Mouse (Mus musculus) embryonic facial prominence, embryonic 15.5 days (tissue): ENCODE data around the gene Axdnd1. TPM values are rescaled to one million over a fixed set of nuclear protein-coding genes. Genes with fewer than 3 reads are reported as not detected.
"Not testable (repeated sequence)": the region's sequence is repeated elsewhere in the genome, so short reads cannot be mapped to it uniquely, and the experiment has no call there.

ENCODE experiments used
- ATAC-seq: fragments of 200-750 bp; cut with Nextera tagmentation; 2 replicates; pipeline ENCODE4 v1.8.0; 2017; ENCODE audit warnings: low read depth, moderate TSS enrichment; ENCODE audit not compliant: insufficient number of reproducible peaks, low FRiP score, low TSS enrichment
- H3K27ac ChIP-seq: fragments of 300-500 bp; sonication (generic); replicated peaks from 2 replicates; pipeline ENCODE4 v1.5.1; 2015; ENCODE audit warnings: mild to moderate bottlenecking, inconsistent platforms
- H3K27me3 ChIP-seq: fragments of 300-500 bp; sonication (generic); 2 replicates; pipeline ENCODE4 v1.6.1; 2015; ENCODE audit warnings: inconsistent platforms
- H3K36me3 ChIP-seq: fragments of 300-500 bp; sonication (generic); 2 replicates; pipeline ENCODE4 v1.6.1; 2015; ENCODE audit warnings: mild to moderate bottlenecking, inconsistent platforms
- H3K4me1 ChIP-seq: fragments of 300-500 bp; sonication (generic); 2 replicates; pipeline ENCODE4 v1.6.1; 2015; ENCODE audit warnings: inconsistent platforms
- H3K4me2 ChIP-seq: fragments of 300-500 bp; sonication (generic); replicated peaks from 2 replicates; pipeline ENCODE4 v1.6.1; 2015; ENCODE audit warnings: mild to moderate bottlenecking, inconsistent platforms
- H3K4me3 ChIP-seq: fragments of 300-500 bp; sonication (generic); replicated peaks from 2 replicates; pipeline ENCODE4 v1.5.1; 2015; ENCODE audit warnings: mild to moderate bottlenecking, inconsistent platforms
- H3K9ac ChIP-seq: fragments of 300-500 bp; sonication (generic); 2 replicates; pipeline ENCODE4 v1.6.1; 2015; ENCODE audit warnings: inconsistent platforms
- H3K9me3 ChIP-seq: fragments of 300-500 bp; sonication (generic); replicated peaks from 2 replicates; pipeline ENCODE4 v1.6.1; 2016; ENCODE audit warnings: inconsistent platforms
- WGBS: fragments of 180-500 bp; shearing (Covaris S2); methylation state at CpG from one replicate; pipeline ENCODE4 v1.1.7; 2015; 5-methylcytosine and 5-hydroxymethylcytosine counted together
- polyA plus RNA-seq: library from polyadenylated mRNA; unstranded; fragments of >200 nt; fragmentation: Nextera tagmentation; extraction: Ambion mirVana; gene quantifications from 2 replicates; pipeline ENCODE4 v1.2.1, GENCODE M21; 2015

The Axdnd1 gene
- polyA plus RNA-seq, 1 experiment from 2014 or later: not detected

DNA sequence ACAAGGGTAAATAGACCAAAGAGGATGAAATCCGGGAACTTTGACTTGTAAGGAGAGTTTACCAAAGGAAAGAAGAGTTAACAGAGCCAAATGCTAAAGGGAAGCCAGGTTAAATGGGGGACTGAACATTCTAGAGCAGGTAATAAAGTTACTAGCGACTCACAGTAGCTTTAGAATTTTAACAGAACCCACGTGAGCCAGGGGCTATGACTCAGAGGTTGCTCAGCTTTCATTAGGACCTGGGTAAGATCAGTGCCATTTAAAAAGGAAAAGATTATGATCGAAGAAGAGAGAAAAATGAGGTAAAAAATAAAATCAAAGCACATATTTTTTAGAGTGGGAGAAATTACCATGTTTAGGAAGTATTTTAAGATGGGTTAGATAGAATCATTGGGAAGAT, 80.1 kb downstream of the Axdnd1 start:
- H3K27me3 ChIP-seq: no peaks in the 10 kb centered on the region
- no peaks in the 10 kb centered on the region for H3K4me1 ChIP-seq
- no peak for ATAC-seq
- H3K36me3 ChIP-seq: no peaks in the 10 kb centered on the region
- WGBS: 67% methylated on average over 4 of the region's 4 CpGs
- H3K9ac ChIP-seq: no peak overlapping the region
- H3K9me3 ChIP-seq: no peaks in the 10 kb centered on the region
- no peak overlapping the region for H3K27ac ChIP-seq
- H3K4me3 ChIP-seq: no peak overlapping the region
- no peak overlapping the region for H3K4me2 ChIP-seq

DNA sequence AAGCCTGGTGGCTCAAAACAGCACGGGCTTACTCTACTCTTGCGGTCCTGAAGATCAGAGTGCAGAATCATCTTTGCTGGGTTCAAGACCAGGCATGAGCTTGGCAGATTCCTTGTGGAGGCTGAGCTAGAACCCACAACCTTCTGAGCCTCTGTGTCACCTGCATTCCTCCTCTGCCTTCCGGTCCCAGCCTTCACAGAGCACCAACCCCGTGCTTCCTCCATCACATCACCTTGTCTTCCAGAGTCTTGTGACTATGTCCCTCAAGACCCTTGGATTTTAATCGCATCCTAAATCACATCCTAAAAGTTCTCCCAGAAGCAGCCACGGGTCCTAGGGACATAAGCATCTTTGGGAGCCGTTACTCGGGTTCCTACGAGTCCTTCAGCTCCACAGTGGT, 97.8 kb downstream of the Axdnd1 start:
- Histone ChIP-seq H3K9ac (no peak overlapping the region), H3K4me1 (no peaks in the 10 kb centered on the region), H3K27ac (no peak overlapping the region), H3K27me3 (no peaks in the 10 kb centered on the region), H3K4me2 (no peak overlapping the region), H3K36me3 (no peaks in the 10 kb centered on the region), H3K9me3 (no peaks in the 10 kb centered on the region), H3K4me3 (no peak overlapping the region)
- no peak for ATAC-seq
- WGBS: 87% methylated on average over 9 of the region's 9 CpGs

DNA sequence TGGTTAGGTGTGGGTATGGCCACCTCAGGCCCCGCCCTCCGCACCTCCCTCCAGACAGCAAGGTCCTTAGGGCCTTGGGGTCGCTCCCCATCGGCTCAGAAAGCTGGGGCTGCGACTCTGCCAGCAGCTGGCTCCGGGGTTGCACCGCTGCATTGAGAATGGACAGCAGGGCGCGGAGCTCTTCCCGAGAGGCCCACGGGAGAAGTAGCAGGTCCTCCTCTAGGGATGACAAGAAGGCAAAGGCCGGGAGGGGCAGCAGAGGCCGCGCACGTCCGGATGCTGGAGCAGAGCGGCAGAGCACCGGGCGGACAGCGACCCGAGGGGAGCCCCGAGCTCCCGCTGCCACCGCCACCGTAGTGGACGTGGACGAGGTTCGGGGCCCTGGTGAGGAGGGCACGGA, 110.3 kb downstream of the Axdnd1 start, which contains the start of gene Nphs2:
Gene Nphs2, plus strand, starts transcription at position 98 of the 400 bp plus-strand sequence.
- Histone ChIP-seq H3K27me3 (peaks cover 46% of the 10 kb centered on the region), H3K9me3 (no peaks in the 10 kb centered on the region), H3K4me2 (peak within 1 kb of the TSS; percentile 45), H3K36me3 (no peaks in the 10 kb centered on the region), H3K27ac (no peak within 1 kb of the TSS), H3K4me3 (peak within 1 kb of the TSS; percentile 19), H3K4me1 (peaks cover 5% of the 10 kb centered on the region), H3K9ac (no peak within 1 kb of the TSS)
- WGBS: 4% methylated on average over 29 of the region's 29 CpGs
- no peak for ATAC-seq

DNA sequence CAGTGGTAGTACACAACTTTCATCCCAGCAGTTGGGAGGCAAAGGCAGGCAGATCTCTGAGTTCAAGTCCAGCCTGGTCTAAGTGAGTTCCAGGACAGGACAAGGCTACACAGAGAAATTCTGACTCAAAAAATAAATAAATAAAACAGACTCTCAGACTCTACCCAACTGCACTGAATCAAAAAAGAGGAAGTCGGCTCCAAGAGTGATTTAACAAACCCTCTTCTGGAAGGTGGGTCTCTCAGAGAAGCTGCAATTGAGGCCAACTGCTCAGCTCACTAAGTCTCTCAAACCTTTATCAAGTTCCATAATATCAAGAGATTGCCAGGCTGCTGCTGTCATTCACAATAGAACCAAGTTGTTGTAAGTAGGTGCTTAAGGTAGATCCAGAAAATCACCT, 112.4 kb downstream of the Axdnd1 start:
- H3K9ac ChIP-seq: no peak overlapping the region
- H3K9me3 ChIP-seq: no peaks in the 10 kb centered on the region
- H3K36me3 ChIP-seq: no peaks in the 10 kb centered on the region
- WGBS: 78% methylated on average over 1 of the region's 1 CpGs
- no peak for ATAC-seq
- H3K4me1 ChIP-seq: peaks cover 7% of the 10 kb centered on the region
- H3K27ac ChIP-seq: no peak overlapping the region
- no peak overlapping the region for H3K4me3 ChIP-seq
- H3K4me2 ChIP-seq: no peak overlapping the region
- peaks cover 65% of the 10 kb centered on the region for H3K27me3 ChIP-seq

DNA sequence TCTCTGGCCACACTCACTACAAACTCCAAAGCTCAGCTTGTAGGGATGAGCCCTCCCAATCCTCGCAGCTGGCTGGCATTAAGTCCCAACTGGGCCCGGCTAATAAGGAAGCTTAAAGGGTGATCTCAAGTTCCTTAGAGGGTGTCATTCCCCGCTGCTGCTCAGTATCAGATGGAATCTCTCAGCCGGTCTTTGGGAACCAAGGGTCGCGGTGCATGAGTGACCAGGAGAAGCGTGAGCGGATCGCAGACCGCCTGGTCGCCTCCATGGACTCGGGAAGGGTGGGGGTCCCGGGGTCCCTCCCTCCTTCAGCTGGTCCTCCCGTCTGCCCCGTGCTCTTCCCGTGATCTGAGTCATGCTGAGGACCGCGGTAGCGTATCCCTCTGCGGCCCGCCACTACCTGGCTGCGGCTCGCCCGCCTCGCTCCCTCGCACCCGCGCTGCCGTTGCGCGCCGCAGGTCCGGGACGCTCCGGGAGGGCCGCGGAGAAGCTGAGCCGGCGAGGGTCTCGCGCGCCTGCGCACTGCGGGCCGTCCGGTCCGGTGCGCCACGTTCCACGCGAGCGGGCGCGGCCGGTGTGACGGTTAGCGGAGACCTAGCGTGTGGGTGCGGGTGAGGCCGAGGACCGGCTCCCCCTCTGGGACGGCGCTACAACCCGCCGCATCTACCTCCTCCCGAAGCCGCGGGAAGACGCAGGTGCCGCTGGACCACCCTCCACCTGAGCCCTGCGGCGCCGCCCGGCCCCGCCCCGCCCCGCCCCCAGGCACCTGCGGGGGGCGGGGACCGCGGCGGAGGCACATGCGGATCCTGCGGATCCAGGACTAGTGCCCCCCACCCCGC, 117.8 kb downstream of the Axdnd1 start, which contains the start of gene Tdrd5:
Gene Tdrd5, minus strand, starts transcription at position 754 of the 839 bp plus-strand sequence.
- peaks cover 10% of the 10 kb centered on the region; the same call in 1 of the 2 replicates for H3K4me1 ChIP-seq
- peak within 1 kb of the TSS; percentile 62 for H3K4me3 ChIP-seq
- under 1% methylated on average over 82 of the region's 85 CpGs for WGBS
- H3K9me3 ChIP-seq: no peaks in the 10 kb centered on the region
- no peaks in the 10 kb centered on the region for H3K36me3 ChIP-seq
- H3K4me2 ChIP-seq: peak within 1 kb of the TSS; percentile 98
- peaks cover 53% of the 10 kb centered on the region for H3K27me3 ChIP-seq
- 0 out of 2 replicates have a peak within 1 kb of the TSS, but pooled peaks have one; percentile 12 for H3K9ac ChIP-seq
- H3K27ac ChIP-seq: no peak within 1 kb of the TSS
- peak; percentile 57; the same call in 1 of the 2 replicates for ATAC-seq

DNA sequence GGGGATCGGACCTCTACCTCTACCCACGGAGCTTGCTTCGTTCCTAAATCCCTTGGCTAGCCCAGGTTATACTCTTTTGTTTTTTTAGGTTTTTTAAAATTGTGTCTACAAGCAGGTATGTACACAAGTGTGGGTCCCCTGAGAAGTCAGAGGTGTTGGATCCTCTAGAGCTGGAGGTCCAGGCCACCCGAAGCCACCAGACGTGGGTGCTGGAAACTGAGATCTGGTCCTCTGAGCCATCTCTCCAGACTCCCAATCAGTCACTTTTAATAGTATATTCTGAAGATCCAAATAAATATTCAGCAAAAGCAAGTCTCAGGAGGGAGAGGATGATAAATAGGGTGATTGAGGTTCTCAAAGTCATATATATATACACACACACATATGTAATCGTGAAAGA, 130.9 kb downstream of the Axdnd1 start:
- no peaks in the 10 kb centered on the region for H3K4me1 ChIP-seq
- no peaks in the 10 kb centered on the region for H3K27me3 ChIP-seq
- no peak for ATAC-seq
- H3K36me3 ChIP-seq: no peaks in the 10 kb centered on the region
- no peak overlapping the region for H3K9ac ChIP-seq
- WGBS: 88% methylated on average over 6 of the region's 6 CpGs
- H3K27ac ChIP-seq: no peak overlapping the region
- H3K4me2 ChIP-seq: no peak overlapping the region
- H3K9me3 ChIP-seq: no peaks in the 10 kb centered on the region
- H3K4me3 ChIP-seq: no peak overlapping the region

DNA sequence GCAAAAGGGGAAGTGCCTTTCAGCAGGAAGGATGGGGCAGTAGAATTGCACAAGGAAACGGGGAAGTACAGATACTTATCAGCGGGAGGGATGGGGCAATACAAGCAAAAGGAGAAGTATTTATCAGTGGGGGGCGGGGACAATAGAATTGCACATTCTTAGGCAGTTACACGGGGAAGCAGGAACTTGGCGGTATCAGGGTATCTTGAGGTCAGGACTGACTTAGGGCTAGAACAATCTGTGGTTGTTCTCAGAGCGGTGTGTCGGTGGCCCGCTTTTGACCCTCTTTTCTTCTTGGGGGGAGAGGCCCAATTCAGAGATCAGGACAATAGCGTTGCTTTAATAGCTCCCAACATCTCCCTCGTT, 131.8 kb downstream of the Axdnd1 start:
- not testable (repeated sequence) for H3K27me3 ChIP-seq, ATAC-seq, H3K9me3 ChIP-seq, H3K27ac ChIP-seq, H3K36me3 ChIP-seq, H3K9ac ChIP-seq, H3K4me1 ChIP-seq, H3K4me2 ChIP-seq, H3K4me3 ChIP-seq
- WGBS: 60% methylated on average over 10 of the region's 10 CpGs

DNA sequence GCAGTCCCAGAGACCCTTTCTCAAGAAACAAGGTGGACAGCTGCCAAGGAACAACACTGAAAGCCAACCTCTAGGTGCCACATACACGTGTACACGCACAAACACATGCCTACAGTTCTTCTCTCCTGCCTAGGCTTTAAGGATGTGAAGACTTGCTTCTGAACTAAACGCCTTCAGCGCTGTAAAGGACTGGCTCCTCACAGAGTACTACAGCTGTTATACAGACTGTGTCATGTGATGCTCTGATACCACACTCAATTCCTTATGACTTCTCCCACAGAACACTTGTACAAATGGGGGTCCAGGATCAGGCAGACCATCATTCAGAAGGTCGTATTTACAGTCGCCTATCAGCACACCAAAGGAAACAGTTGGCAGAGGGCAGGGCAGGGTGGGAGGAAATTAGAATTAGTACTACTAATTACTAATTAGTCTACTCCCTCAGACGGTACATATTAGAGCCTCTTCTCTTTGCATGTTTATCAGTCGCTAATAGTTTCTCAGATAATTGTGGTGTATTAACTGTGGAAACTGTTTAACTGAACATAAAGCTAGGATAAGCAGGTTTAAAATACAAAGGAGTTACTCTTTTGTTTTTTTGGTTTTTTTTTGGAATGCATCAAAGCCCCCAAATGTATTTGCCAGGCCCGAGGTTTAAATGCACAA, 132.3 kb downstream of the Axdnd1 start:
- 74% methylated on average over 9 of the region's 9 CpGs for WGBS
- H3K9me3 ChIP-seq: no peaks in the 10 kb centered on the region

DNA sequence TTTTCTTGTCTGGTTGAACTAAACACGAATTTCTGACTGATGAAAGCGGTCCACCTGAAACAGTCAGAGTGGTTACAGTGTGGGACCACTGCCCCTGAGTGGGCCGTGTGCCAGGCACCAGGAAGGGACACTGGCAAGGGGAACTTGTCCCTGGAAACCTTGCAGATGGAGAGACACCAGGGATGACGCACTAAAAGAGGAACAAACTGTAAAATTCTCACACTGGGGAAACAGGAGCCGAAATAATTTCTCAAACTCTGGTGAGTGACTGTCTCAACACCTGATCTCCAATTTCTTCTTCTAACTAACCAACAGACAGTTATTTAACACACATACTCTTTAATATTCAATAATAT, 135.4 kb downstream of the Axdnd1 start:
- Histone ChIP-seq H3K36me3 (no peaks in the 10 kb centered on the region), H3K4me3 (no peak overlapping the region)
- ATAC-seq: no peak

More for the DNA sequence above, 132.3 kb downstream of the Axdnd1 start:
- no peak overlapping the region for H3K9ac ChIP-seq
- H3K4me2 ChIP-seq: no peak overlapping the region
- no peaks in the 10 kb centered on the region for H3K4me1 ChIP-seq
- H3K27ac ChIP-seq: no peak overlapping the region
- no peak overlapping the region for H3K4me3 ChIP-seq
- ATAC-seq: no peak
- no peaks in the 10 kb centered on the region for H3K27me3 ChIP-seq
- no peaks in the 10 kb centered on the region for H3K36me3 ChIP-seq

DNA sequence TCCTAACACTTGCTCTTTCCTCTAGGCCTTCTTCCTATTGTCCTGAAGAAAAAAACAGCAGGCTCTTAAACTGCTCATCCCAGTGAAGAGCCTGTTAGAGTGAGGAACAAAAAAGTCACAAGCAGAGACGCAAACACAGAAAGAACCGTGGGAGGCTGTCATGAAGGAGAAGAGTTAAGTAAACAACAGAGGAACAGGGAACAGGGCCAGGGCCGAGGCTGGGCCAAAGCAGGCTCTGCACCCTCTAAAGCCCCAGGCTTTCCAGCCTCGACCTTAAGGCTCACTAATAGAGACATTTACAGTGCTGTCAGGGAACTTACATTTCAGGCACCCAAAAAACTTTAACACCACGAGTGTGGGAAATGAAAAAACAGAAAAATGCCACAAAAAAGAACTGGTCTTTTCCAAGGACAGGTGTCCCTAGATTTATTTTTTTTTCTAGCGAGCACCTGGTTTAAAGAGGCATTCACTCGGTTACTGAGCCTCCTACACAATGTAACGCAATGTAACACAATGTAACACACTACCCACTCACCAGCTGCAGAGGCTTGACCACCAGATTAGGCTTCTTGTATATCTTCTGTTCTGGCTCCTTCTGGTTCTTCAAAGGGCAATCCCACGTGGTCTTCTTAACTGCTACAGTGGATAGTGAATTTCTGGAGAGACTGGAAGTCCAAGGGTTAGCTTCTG, 136.0 kb downstream of the Axdnd1 start:
- no peak for ATAC-seq
- H3K4me2 ChIP-seq: no peak overlapping the region
- no peaks in the 10 kb centered on the region for H3K4me1 ChIP-seq
- no peaks in the 10 kb centered on the region for H3K9me3 ChIP-seq
- 47% methylated on average over 9 of the region's 9 CpGs for WGBS
- H3K27me3 ChIP-seq: no peaks in the 10 kb centered on the region
- no peaks in the 10 kb centered on the region for H3K36me3 ChIP-seq
- H3K4me3 ChIP-seq: no peak overlapping the region
- H3K9ac ChIP-seq: no peak overlapping the region
- H3K27ac ChIP-seq: no peak overlapping the region

More for the DNA sequence above, 135.4 kb downstream of the Axdnd1 start:
- Histone ChIP-seq H3K4me1 (no peaks in the 10 kb centered on the region), H3K27me3 (no peaks in the 10 kb centered on the region), H3K4me2 (no peak overlapping the region), H3K9me3 (no peaks in the 10 kb centered on the region), H3K9ac (no peak overlapping the region), H3K27ac (no peak overlapping the region)
- 82% methylated on average over 5 of the region's 5 CpGs for WGBS

DNA sequence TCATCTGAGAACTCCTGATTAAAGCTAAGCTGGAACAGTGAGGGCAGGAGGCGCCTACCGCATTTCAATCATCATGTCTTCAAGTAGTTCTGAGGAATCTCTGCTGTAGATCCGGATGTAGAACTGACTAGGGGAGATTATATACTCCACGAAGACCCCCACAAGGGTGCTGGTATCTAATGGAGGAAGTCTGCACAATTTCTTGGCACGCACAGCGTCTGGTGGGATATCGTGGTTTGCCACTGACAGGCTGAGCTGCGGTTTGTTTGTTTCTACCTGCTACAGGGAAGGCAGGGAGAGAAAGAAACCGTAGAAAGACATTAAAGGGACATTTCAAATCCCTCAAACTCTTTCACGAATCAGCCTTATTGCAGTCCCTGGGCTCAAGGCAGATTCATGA, 136.8 kb downstream of the Axdnd1 start:
- no peak overlapping the region for H3K27ac ChIP-seq
- no peak for ATAC-seq
- H3K4me1 ChIP-seq: no peaks in the 10 kb centered on the region
- no peak overlapping the region for H3K4me3 ChIP-seq
- WGBS: 59% methylated on average over 10 of the region's 10 CpGs
- H3K36me3 ChIP-seq: no peaks in the 10 kb centered on the region
- no peak overlapping the region for H3K4me2 ChIP-seq
- no peaks in the 10 kb centered on the region for H3K9me3 ChIP-seq
- no peaks in the 10 kb centered on the region for H3K27me3 ChIP-seq
- H3K9ac ChIP-seq: no peak overlapping the region
